Mouse (Mus musculus) ovary, adult 10 weeks (tissue): ENCODE measurements around the gene Fndc9. TPM values are rescaled to one million over a fixed set of nuclear protein-coding genes. Genes with fewer than 3 reads are reported as not detected.

Experiments
- polyA plus RNA-seq: library from polyadenylated mRNA; stranded (reverse); fragments of 350-450 nt; fragmentation: Illumina TruSeq; extraction: RNeasy Lipid Tissue Mini Kit (QIAGEN cat#74804); gene quantifications from one replicate; pipeline ENCODE4 v1.2.3, GENCODE M21; 2014

Gene Fndc9
- not detected for polyA plus RNA-seq

DNA sequence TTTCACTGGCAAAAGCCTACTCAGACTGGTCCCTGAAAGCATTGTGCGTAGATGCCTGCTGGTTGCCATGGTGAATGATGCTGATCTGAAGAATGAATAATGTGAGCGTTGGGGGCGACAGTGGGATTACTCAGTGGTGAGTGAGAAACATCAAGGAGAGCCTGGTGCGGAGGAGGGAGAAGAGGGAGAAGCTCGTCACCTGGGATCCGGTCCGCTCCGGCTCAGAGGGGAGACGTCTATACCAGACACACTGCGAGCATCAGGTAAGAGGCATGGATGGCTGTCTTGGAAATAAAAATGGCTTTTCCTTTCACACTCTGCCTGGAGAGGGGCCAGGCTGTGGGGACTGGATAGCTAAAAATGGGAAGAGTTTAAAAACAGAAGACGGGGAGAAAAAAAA, at the start of gene Fndc9:
Gene Fndc9, plus strand, starts transcription at position 198 of the 400 bp plus-strand sequence.

Other genes with a start within 250 kb of the Fndc9 start
- gene Gm12166, start 183.2 kb upstream of the Fndc9 start, polyA plus RNA-seq: 1.6 TPM
- 7.6 TPM for gene Adam19, start 179.5 kb upstream of the Fndc9 start, polyA plus RNA-seq
- 1.7 TPM for gene Nipal4, start 69.0 kb upstream of the Fndc9 start, polyA plus RNA-seq
- 45.7 TPM for gene Cyfip2, start 77.3 kb downstream of the Fndc9 start, polyA plus RNA-seq
- 0.68 TPM for gene Itk, start 154.0 kb downstream of the Fndc9 start, polyA plus RNA-seq
- not detected for gene Fam71b, start 161.0 kb downstream of the Fndc9 start, polyA plus RNA-seq
- gene Med7, start 201.4 kb downstream of the Fndc9 start, polyA plus RNA-seq: 187 TPM
- 2.0 TPM for gene Havcr2, start 219.4 kb downstream of the Fndc9 start, polyA plus RNA-seq